Mouse (Mus musculus) cerebellum, adult 2 months (tissue): ENCODE measurements around the gene Srr. TPM values are rescaled to one million over a fixed set of nuclear protein-coding genes. Genes with fewer than 3 reads are reported as not detected.

ENCODE experiments used
- DNase-seq, 2 experiments: peaks; one replicate each; pipeline ENCODE4 v3.0.0; 2021
- H3K27ac ChIP-seq: fragments of 200-500 bp; 2 replicates; pipeline ENCODE4 v1.5.1; 2012; ENCODE audit warnings: low read length, control low read depth, inconsistent platforms; ENCODE audit not compliant: insufficient read depth
- H3K27me3 ChIP-seq: fragments of 200-500 bp; 2 replicates; pipeline ENCODE4 v1.6.1; 2012; ENCODE audit warnings: inconsistent platforms, mild to moderate bottlenecking, low read length, moderate library complexity; ENCODE audit not compliant: control insufficient read depth, insufficient read depth
- H3K4me1 ChIP-seq: fragments of 200-500 bp; 2 replicates; pipeline ENCODE4 v1.6.1; 2011; ENCODE audit warnings: low read length; ENCODE audit not compliant: control insufficient read depth, insufficient read depth
- H3K4me3 ChIP-seq: fragments of 200-500 bp; replicated peaks from 2 replicates; pipeline ENCODE3; 2011; ENCODE audit warnings: mild to moderate bottlenecking, low read depth, low read length, control low read depth; ENCODE audit not compliant: insufficient read depth
- CTCF ChIP-seq: fragments of 200-500 bp; IDR thresholded peaks from 2 replicates; pipeline ENCODE4 v1.5.1; 2011; ENCODE audit warnings: low read depth, mild to moderate bottlenecking, control low read depth, low read length, moderate library complexity, borderline replicate concordance; ENCODE audit not compliant: insufficient read depth
- POLR2A ChIP-seq: fragments of 200-500 bp; IDR thresholded peaks from 2 replicates; pipeline ENCODE4 v1.6.1; 2011; ENCODE audit warnings: low read length, control low read depth, borderline replicate concordance; ENCODE audit not compliant: insufficient read depth
- WGBS: fragments of 180-500 bp; shearing (Covaris S2); methylation state at CpG from one replicate; pipeline ENCODE4 v1.1.7; 2018; 5-methylcytosine and 5-hydroxymethylcytosine counted together
- polyA plus RNA-seq: library from polyadenylated mRNA; depleted of rRNA; stranded (reverse); fragments of >200 nt; gene quantifications from 2 replicates; pipeline ENCODE4 v1.2.3, GENCODE M21; 2012

Gene Srr
- polyA plus RNA-seq, 1 experiment = 36.5 TPM

DNA sequence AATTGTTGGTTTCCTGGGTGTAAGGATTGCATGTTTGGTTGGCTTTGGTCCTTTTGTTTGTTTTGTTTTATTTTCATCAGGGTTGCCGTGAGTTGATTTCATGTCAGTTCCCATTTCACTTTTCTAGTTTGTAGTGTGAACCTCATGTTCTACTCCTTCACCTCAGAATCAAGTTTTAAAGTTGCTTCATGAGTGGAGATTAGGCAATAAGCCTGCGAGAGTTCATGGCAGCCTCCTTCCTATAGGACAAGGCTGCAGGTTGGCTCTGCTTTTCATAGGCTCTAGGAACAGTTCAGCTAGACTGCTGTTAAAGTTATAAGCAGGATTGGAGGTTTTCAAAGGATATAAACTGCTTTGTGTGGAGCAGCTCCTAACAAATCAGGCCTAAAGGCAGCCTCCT, 33.8 kb upstream of the Srr start:
- H3K27me3 ChIP-seq = no peaks in the 10 kb centered on the region
- no peak overlapping the region for H3K27ac ChIP-seq
- WGBS = 90% methylated on average over 2 of the region's 2 CpGs
- TF ChIP-seq CTCF (no peak), POLR2A (no peak)
- H3K4me1 ChIP-seq = peaks cover 8% of the 10 kb centered on the region
- H3K4me3 ChIP-seq = no peak overlapping the region
- DNase-seq = no peak

DNA sequence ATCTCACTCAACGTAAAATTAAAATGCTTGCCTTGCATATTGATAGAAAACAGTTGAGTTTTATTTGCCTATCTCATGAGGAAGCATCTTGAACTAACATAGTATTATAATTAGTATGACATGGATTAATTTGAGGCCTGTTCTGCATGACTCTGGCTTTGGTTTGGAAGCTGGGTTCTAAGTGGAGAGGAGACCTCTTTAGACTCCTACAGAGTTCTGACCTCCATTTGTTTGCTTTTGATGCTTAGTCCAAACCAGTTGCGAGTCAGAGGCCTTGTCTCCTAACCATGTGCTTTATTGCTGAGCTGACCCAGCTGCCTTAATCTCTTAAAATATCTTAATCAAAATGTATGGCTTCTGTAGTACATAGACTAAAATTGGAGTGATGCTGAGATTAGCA, 31.9 kb upstream of the Srr start:
- Histone ChIP-seq H3K4me3 (no peak overlapping the region), H3K27ac (no peak overlapping the region), H3K4me1 (peaks cover 8% of the 10 kb centered on the region), H3K27me3 (no peaks in the 10 kb centered on the region)
- no peak for DNase-seq
- WGBS = 77% methylated on average over 2 of the region's 2 CpGs
- TF ChIP-seq POLR2A (no peak), CTCF (no peak)

- Histone ChIP-seq H3K27ac (no peak overlapping the region), H3K4me3 (no peak overlapping the region), H3K4me1 (peaks cover 8% of the 10 kb centered on the region), H3K27me3 (no peaks in the 10 kb centered on the region)
- TF ChIP-seq POLR2A = no peak
- TF ChIP-seq CTCF = no peak
- DNase-seq = no peak
Observed at GRCm38 (mm10) chr11:74956006-74956405, 30.3 kb upstream of the Srr start.

GRCm38 (mm10) chr11:74954901-74955300, 29.2 kb upstream of the Srr start:
- H3K4me3 ChIP-seq = no peak overlapping the region
- peak; percentile 35 to 46 for DNase-seq
- peaks cover 8% of the 10 kb centered on the region for H3K4me1 ChIP-seq
- 0 out of 2 replicates have a peak overlapping the region, but pooled peaks have one; percentile 9 for H3K27ac ChIP-seq
- H3K27me3 ChIP-seq = no peaks in the 10 kb centered on the region
- TF ChIP-seq POLR2A (no peak), CTCF (no peak)

GRCm38 (mm10) chr11:74946348-74946747, 20.6 kb upstream of the Srr start:
- no peak overlapping the region for H3K27ac ChIP-seq
- 68% methylated on average over 3 of the region's 3 CpGs for WGBS
- no peak for TF ChIP-seq POLR2A
- TF ChIP-seq CTCF = peak; percentile 15; the same call in 1 of the 2 replicates
- H3K27me3 ChIP-seq = no peaks in the 10 kb centered on the region
- DNase-seq = peak in 1 of 2 experiments; percentile 54
- no peaks in the 10 kb centered on the region for H3K4me1 ChIP-seq
- H3K4me3 ChIP-seq = no peak overlapping the region

DNA sequence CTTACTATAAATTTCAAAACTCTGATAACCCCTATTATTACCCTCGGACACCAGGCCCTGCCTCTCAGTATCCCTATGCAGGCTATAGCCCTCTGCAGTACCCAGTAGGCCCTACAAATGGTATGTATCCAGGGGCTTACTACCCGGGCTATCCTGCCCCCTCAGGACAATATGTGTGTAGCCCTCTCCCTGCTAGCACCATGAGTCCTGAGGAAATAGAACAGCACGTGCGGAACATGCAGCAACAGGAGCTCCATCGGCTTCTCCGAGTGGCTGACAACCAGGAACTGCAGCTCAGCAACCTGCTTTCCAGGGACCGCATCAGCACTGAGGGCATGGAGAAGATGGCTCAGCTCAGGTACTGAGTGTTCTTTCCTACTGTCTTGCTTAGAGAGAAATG, 4.6 kb upstream of the Srr start:
- no peak overlapping the region for H3K4me3 ChIP-seq
- H3K27me3 ChIP-seq = no peaks in the 10 kb centered on the region
- no peak overlapping the region for H3K27ac ChIP-seq
- TF ChIP-seq CTCF (no peak), POLR2A (no peak)
- DNase-seq = no peak
- H3K4me1 ChIP-seq = no peaks in the 10 kb centered on the region
- 89% methylated on average over 7 of the region's 7 CpGs for WGBS

DNA sequence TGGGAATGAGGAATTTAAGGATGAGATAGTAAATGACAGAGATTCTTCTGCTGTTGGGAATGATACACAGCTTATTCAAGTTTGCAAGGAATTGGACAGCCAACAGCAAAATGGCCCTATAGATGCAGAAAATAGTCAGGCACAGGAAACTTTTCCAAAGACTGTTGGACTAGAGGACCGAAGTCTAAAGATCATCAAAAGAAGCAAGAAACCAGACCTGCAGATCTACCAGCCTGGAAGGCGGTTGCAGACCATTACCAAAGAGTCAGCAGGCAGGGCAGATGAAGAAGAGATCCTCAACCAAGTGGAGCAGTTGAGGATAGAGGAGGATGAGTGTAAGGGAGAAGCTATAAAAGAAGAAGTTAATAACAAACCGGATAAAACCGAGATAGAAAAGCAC, 3.4 kb upstream of the Srr start:
- Histone ChIP-seq H3K27ac (no peak overlapping the region), H3K4me1 (no peaks in the 10 kb centered on the region), H3K4me3 (no peak overlapping the region), H3K27me3 (no peaks in the 10 kb centered on the region)
- 91% methylated on average over 4 of the region's 4 CpGs for WGBS
- TF ChIP-seq POLR2A (no peak), CTCF (no peak)
- DNase-seq = no peak

DNA sequence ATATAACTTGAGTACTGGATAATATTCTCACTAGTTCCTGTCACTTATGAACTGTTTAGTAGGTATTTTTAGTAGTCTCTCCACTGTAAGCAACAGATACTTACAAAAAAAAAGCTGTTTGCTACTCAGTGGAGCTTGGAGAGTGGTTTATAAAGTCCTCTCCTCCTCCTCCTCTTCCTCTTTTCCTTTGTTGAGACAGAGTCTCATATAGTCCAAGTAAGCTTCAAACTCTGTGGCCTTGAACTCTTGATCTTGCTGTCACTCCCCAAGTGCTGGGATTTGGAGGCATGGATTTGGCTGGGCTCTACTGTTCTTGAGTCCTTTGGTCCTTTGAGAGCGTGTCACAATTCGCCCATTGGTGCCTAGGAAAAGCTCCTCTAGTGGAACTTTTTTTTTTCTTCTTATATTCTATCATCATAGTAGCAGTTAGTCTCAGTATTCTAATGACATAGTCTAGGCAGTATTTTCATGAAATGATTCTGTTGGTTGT, 1.5 kb upstream of the Srr start:
- H3K4me1 ChIP-seq = no peaks in the 10 kb centered on the region
- no peak overlapping the region for H3K4me3 ChIP-seq
- TF ChIP-seq CTCF (no peak), POLR2A (no peak)
- WGBS = 77% methylated on average over 2 of the region's 2 CpGs
- no peak overlapping the region for H3K27ac ChIP-seq
- H3K27me3 ChIP-seq = no peaks in the 10 kb centered on the region
- DNase-seq = no peak
